Mouse (Mus musculus): Measurements from ENCODE around the gene Rad18. TPM values are rescaled to one million over a fixed set of nuclear protein-coding genes. Genes with fewer than 3 reads are reported as not detected.

Rad18 gene
- total and polyA plus RNA-seq, 3 experiments, result 0.66 to 1.6 (median 1.3) TPM

GRCm38 (mm10) chr6:112735054-112735453, 38.6 kb upstream of the Rad18 start:
- intact Hi-C loops (cut with DNase I), result no loop called here
- TF ChIP-seq POLR2A (IDR thresholded peaks at IDR 0.05; ENCODE audit: insufficient read depth, low read depth, low read length), result no peak
- no peak for TF ChIP-seq CTCF (IDR thresholded peaks at IDR 0.05)
- TF ChIP-seq EP300 (IDR thresholded peaks at IDR 0.05; ENCODE audit: insufficient read depth, low read depth, low read length), result no peak
- no peaks in the 10 kb centered on the region for H3K4me1 ChIP-seq (ENCODE audit: control insufficient read depth, insufficient read depth, low read length)
- WGBS, result 80% methylated on average over 2 of the region's 2 CpGs
- H3K27ac ChIP-seq, result no peak overlapping the region
- no peak overlapping the region for H3K9ac ChIP-seq (ENCODE audit: low read depth, low read length)
- no peak for DNase-seq
- no peaks in the 10 kb centered on the region for H3K36me3 ChIP-seq (ENCODE audit: control insufficient read depth, insufficient read depth, low read length)
- no peaks in the 10 kb centered on the region for H3K27me3 ChIP-seq (ENCODE audit: control insufficient read depth, insufficient read depth, low read length)
- H3K79me2 ChIP-seq (replicated peaks; ENCODE audit: control insufficient read depth, insufficient read depth, low read length), result no peaks in the 10 kb centered on the region
- no peak overlapping the region for H3K4me3 ChIP-seq

GRCm38 (mm10) chr6:112733942-112734341, 37.5 kb upstream of the Rad18 start:
- H3K4me1 ChIP-seq (ENCODE audit: control insufficient read depth, insufficient read depth, low read length), result no peaks in the 10 kb centered on the region
- no peak overlapping the region for H3K27ac ChIP-seq
- WGBS, result 73% methylated on average over 5 of the region's 5 CpGs
- H3K27me3 ChIP-seq (ENCODE audit: control insufficient read depth, insufficient read depth, low read length), result no peaks in the 10 kb centered on the region
- no peaks in the 10 kb centered on the region for H3K36me3 ChIP-seq (ENCODE audit: control insufficient read depth, insufficient read depth, low read length)
- H3K79me2 ChIP-seq (replicated peaks; ENCODE audit: control insufficient read depth, insufficient read depth, low read length), result no peaks in the 10 kb centered on the region
- H3K4me3 ChIP-seq, result no peak overlapping the region
- H3K9ac ChIP-seq (ENCODE audit: low read depth, low read length), result no peak overlapping the region
- DNase-seq, result no peak
- TF ChIP-seq CTCF (IDR thresholded peaks at IDR 0.05) (no peak), POLR2A (IDR thresholded peaks at IDR 0.05; ENCODE audit: insufficient read depth, low read depth, low read length) (no peak), EP300 (IDR thresholded peaks at IDR 0.05; ENCODE audit: insufficient read depth, low read depth, low read length) (no peak)
- intact Hi-C loops (cut with DNase I), result no loop called here

GRCm38 (mm10) chr6:112732434-112732833, 35.9 kb upstream of the Rad18 start:
- Histone ChIP-seq H3K27ac (no peak overlapping the region), H3K4me1 (ENCODE audit: control insufficient read depth, insufficient read depth, low read length) (no peaks in the 10 kb centered on the region), H3K36me3 (ENCODE audit: control insufficient read depth, insufficient read depth, low read length) (no peaks in the 10 kb centered on the region), H3K4me3 (no peak overlapping the region), H3K27me3 (ENCODE audit: control insufficient read depth, insufficient read depth, low read length) (no peaks in the 10 kb centered on the region), H3K9ac (ENCODE audit: low read depth, low read length) (no peak overlapping the region), H3K79me2 (replicated peaks; ENCODE audit: control insufficient read depth, insufficient read depth, low read length) (no peaks in the 10 kb centered on the region)
- intact Hi-C loops (cut with DNase I), result no loop called here
- WGBS, result 97% methylated on average over 3 of the region's 3 CpGs
- TF ChIP-seq POLR2A (IDR thresholded peaks at IDR 0.05; ENCODE audit: insufficient read depth, low read depth, low read length) (no peak), EP300 (IDR thresholded peaks at IDR 0.05; ENCODE audit: insufficient read depth, low read depth, low read length) (no peak), CTCF (IDR thresholded peaks at IDR 0.05) (peak; percentile 41)
- DNase-seq, result no peak

GRCm38 (mm10) chr6:112731386-112731785, 34.9 kb upstream of the Rad18 start:
- intact Hi-C loops (cut with DNase I), result no loop called here
- DNase-seq, result no peak
- Histone ChIP-seq H3K4me1 (ENCODE audit: control insufficient read depth, insufficient read depth, low read length) (no peaks in the 10 kb centered on the region), H3K79me2 (replicated peaks; ENCODE audit: control insufficient read depth, insufficient read depth, low read length) (no peaks in the 10 kb centered on the region), H3K36me3 (ENCODE audit: control insufficient read depth, insufficient read depth, low read length) (no peaks in the 10 kb centered on the region), H3K9ac (ENCODE audit: low read depth, low read length) (no peak overlapping the region), H3K27ac (no peak overlapping the region), H3K4me3 (no peak overlapping the region), H3K27me3 (ENCODE audit: control insufficient read depth, insufficient read depth, low read length) (no peaks in the 10 kb centered on the region)
- WGBS, result 92% methylated on average over 10 of the region's 10 CpGs
- TF ChIP-seq POLR2A (IDR thresholded peaks at IDR 0.05; ENCODE audit: insufficient read depth, low read depth, low read length) (no peak), EP300 (IDR thresholded peaks at IDR 0.05; ENCODE audit: insufficient read depth, low read depth, low read length) (no peak), CTCF (IDR thresholded peaks at IDR 0.05) (no peak)

- H3K79me2 ChIP-seq (replicated peaks; ENCODE audit: control insufficient read depth, insufficient read depth, low read length), result no peaks in the 10 kb centered on the region
- H3K9ac ChIP-seq (ENCODE audit: low read depth, low read length), result no peak overlapping the region
- no peaks in the 10 kb centered on the region for H3K4me1 ChIP-seq (ENCODE audit: control insufficient read depth, insufficient read depth, low read length)
- no peak for TF ChIP-seq POLR2A (IDR thresholded peaks at IDR 0.05; ENCODE audit: insufficient read depth, low read depth, low read length)
- TF ChIP-seq EP300 (IDR thresholded peaks at IDR 0.05; ENCODE audit: insufficient read depth, low read depth, low read length), result no peak
- TF ChIP-seq CTCF (IDR thresholded peaks at IDR 0.05), result no peak
- H3K4me3 ChIP-seq, result no peak overlapping the region
- intact Hi-C loops (cut with DNase I), result no loop called here
- WGBS, result 7% methylated on average over 17 of the region's 17 CpGs
- no peaks in the 10 kb centered on the region for H3K27me3 ChIP-seq (ENCODE audit: control insufficient read depth, insufficient read depth, low read length)
- no peaks in the 10 kb centered on the region for H3K36me3 ChIP-seq (ENCODE audit: control insufficient read depth, insufficient read depth, low read length)
- no peak overlapping the region for H3K27ac ChIP-seq
- peak; percentile 33 to 71 for DNase-seq
Observed at GRCm38 (mm10) chr6:112728760-112729422, 32.4 kb upstream of the Rad18 start.

GRCm38 (mm10) chr6:112725468-112725867, 29.0 kb upstream of the Rad18 start:
- Histone ChIP-seq H3K9ac (ENCODE audit: low read depth, low read length) (no peak overlapping the region), H3K36me3 (ENCODE audit: control insufficient read depth, insufficient read depth, low read length) (no peaks in the 10 kb centered on the region), H3K27ac (no peak overlapping the region), H3K4me3 (no peak overlapping the region), H3K27me3 (ENCODE audit: control insufficient read depth, insufficient read depth, low read length) (no peaks in the 10 kb centered on the region), H3K79me2 (replicated peaks; ENCODE audit: control insufficient read depth, insufficient read depth, low read length) (no peaks in the 10 kb centered on the region), H3K4me1 (ENCODE audit: control insufficient read depth, insufficient read depth, low read length) (no peaks in the 10 kb centered on the region)
- no peak for DNase-seq
- 76% methylated on average over 4 of the region's 4 CpGs for WGBS
- intact Hi-C loops (cut with DNase I), result no loop called here
- TF ChIP-seq POLR2A (IDR thresholded peaks at IDR 0.05; ENCODE audit: insufficient read depth, low read depth, low read length), result no peak
- no peak for TF ChIP-seq EP300 (IDR thresholded peaks at IDR 0.05; ENCODE audit: insufficient read depth, low read depth, low read length)
- TF ChIP-seq CTCF (IDR thresholded peaks at IDR 0.05), result no peak
